Mouse (Mus musculus): Measurements from ENCODE around the gene Mboat2. TPM values are rescaled to one million over a fixed set of nuclear protein-coding genes. Genes with fewer than 3 reads are reported as not detected.

The Mboat2 gene
- polyA plus RNA-seq, 1 experiment from 2014 or later = 32.1 TPM

GRCm38 (mm10) chr12:24929043-24929442 lies 98.4 kb downstream of the Mboat2 start:
- 0 out of 2 replicates have a peak, but pooled peaks cover 7% of the 10 kb centered on the region for H3K4me1 ChIP-seq (ENCODE audit: insufficient read depth, low read depth, low read length)
- DNase-seq (ENCODE audit: low spot score) (no peak), ATAC-seq (no peak)
- H3K36me3 ChIP-seq (ENCODE audit: insufficient read depth, low read length) = no peaks in the 10 kb centered on the region
- no peak overlapping the region for H3K4me3 ChIP-seq (ENCODE audit: low read depth, low read length)
- no peak overlapping the region for H3K4me2 ChIP-seq (replicated peaks; ENCODE audit: low read depth, low read length)
- H3K27me3 ChIP-seq (replicated peaks; ENCODE audit: insufficient read depth, low read length) = no peaks in the 10 kb centered on the region
- no peak overlapping the region for H3K27ac ChIP-seq (ENCODE audit: low read length)
- no peak for TF ChIP-seq CTCF (IDR thresholded peaks at IDR 0.05)
- no peak for TF ChIP-seq EP300 (IDR thresholded peaks at IDR 0.05)
- 59% methylated on average over 7 of the region's 7 CpGs for WGBS
- no peaks in the 10 kb centered on the region for H3K9me3 ChIP-seq (ENCODE audit: low read length)
- H3K9ac ChIP-seq (replicated peaks; ENCODE audit: low read depth) = no peak overlapping the region

GRCm38 (mm10) chr12:24930760-24931159 lies 100.1 kb downstream of the Mboat2 start:
- Histone ChIP-seq H3K4me3 (ENCODE audit: low read depth, low read length) (no peak overlapping the region), H3K4me2 (replicated peaks; ENCODE audit: low read depth, low read length) (no peak overlapping the region), H3K9ac (replicated peaks; ENCODE audit: low read depth) (no peak overlapping the region), H3K4me1 (ENCODE audit: insufficient read depth, low read depth, low read length) (0 out of 2 replicates have a peak, but pooled peaks cover 7% of the 10 kb centered on the region), H3K27me3 (replicated peaks; ENCODE audit: insufficient read depth, low read length) (no peaks in the 10 kb centered on the region), H3K27ac (ENCODE audit: low read length) (no peak overlapping the region), H3K36me3 (ENCODE audit: insufficient read depth, low read length) (no peaks in the 10 kb centered on the region), H3K9me3 (ENCODE audit: low read length) (no peaks in the 10 kb centered on the region)
- no peak for DNase-seq (ENCODE audit: low spot score)
- no peak for ATAC-seq
- no peak for TF ChIP-seq CTCF (IDR thresholded peaks at IDR 0.05)
- no peak for TF ChIP-seq EP300 (IDR thresholded peaks at IDR 0.05)
- 54% methylated on average over 3 of the region's 3 CpGs for whole genome bisulfite sequencing

- Histone ChIP-seq H3K4me2 (replicated peaks; ENCODE audit: low read depth, low read length) (no peak overlapping the region), H3K4me3 (ENCODE audit: low read depth, low read length) (no peak overlapping the region), H3K27me3 (replicated peaks; ENCODE audit: insufficient read depth, low read length) (no peaks in the 10 kb centered on the region), H3K4me1 (ENCODE audit: insufficient read depth, low read depth, low read length) (0 out of 2 replicates have a peak, but pooled peaks cover 7% of the 10 kb centered on the region), H3K9ac (replicated peaks; ENCODE audit: low read depth) (no peak overlapping the region), H3K9me3 (ENCODE audit: low read length) (no peaks in the 10 kb centered on the region), H3K27ac (ENCODE audit: low read length) (no peak overlapping the region), H3K36me3 (ENCODE audit: insufficient read depth, low read length) (no peaks in the 10 kb centered on the region; the same call in 1 of the 2 replicates)
- ATAC-seq (no peak), DNase-seq (ENCODE audit: low spot score) (no peak)
- TF ChIP-seq EP300 (IDR thresholded peaks at IDR 0.05) (no peak), CTCF (IDR thresholded peaks at IDR 0.05) (no peak)
- 61% methylated on average over 6 of the region's 6 CpGs for WGBS
Measured at GRCm38 (mm10) chr12:24932120-24932519, 101.4 kb downstream of the Mboat2 start.

- no peak overlapping the region for H3K4me3 ChIP-seq (ENCODE audit: low read depth, low read length)
- 84% methylated on average over 1 of the region's 1 CpGs for whole genome bisulfite sequencing
- no peak overlapping the region for H3K9ac ChIP-seq (replicated peaks; ENCODE audit: low read depth)
- DNase-seq (ENCODE audit: low spot score) (no peak), ATAC-seq (no peak)
- no peaks in the 10 kb centered on the region for H3K9me3 ChIP-seq (ENCODE audit: low read length)
- no peaks in the 10 kb centered on the region for H3K27me3 ChIP-seq (replicated peaks; ENCODE audit: insufficient read depth, low read length)
- no peaks in the 10 kb centered on the region; the same call in 1 of the 2 replicates for H3K36me3 ChIP-seq (ENCODE audit: insufficient read depth, low read length)
- TF ChIP-seq CTCF (IDR thresholded peaks at IDR 0.05) (no peak), EP300 (IDR thresholded peaks at IDR 0.05) (no peak)
- 0 out of 2 replicates have a peak, but pooled peaks cover 5% of the 10 kb centered on the region for H3K4me1 ChIP-seq (ENCODE audit: insufficient read depth, low read depth, low read length)
- no peak overlapping the region for H3K27ac ChIP-seq (ENCODE audit: low read length)
- no peak overlapping the region for H3K4me2 ChIP-seq (replicated peaks; ENCODE audit: low read depth, low read length)
Measured at GRCm38 (mm10) chr12:24933206-24933775, 102.6 kb downstream of the Mboat2 start.

- Histone ChIP-seq H3K36me3 (ENCODE audit: insufficient read depth, low read length) (no peaks in the 10 kb centered on the region; the same call in 1 of the 2 replicates), H3K4me1 (ENCODE audit: insufficient read depth, low read depth, low read length) (no peaks in the 10 kb centered on the region), H3K4me3 (ENCODE audit: low read depth, low read length) (no peak overlapping the region), H3K4me2 (replicated peaks; ENCODE audit: low read depth, low read length) (no peak overlapping the region), H3K27ac (ENCODE audit: low read length) (no peak overlapping the region), H3K27me3 (replicated peaks; ENCODE audit: insufficient read depth, low read length) (no peaks in the 10 kb centered on the region), H3K9me3 (ENCODE audit: low read length) (no peaks in the 10 kb centered on the region), H3K9ac (replicated peaks; ENCODE audit: low read depth) (no peak overlapping the region)
- TF ChIP-seq CTCF (IDR thresholded peaks at IDR 0.05) (no peak), EP300 (IDR thresholded peaks at IDR 0.05) (no peak)
- 75% methylated on average over 3 of the region's 3 CpGs for WGBS
- DNase-seq (ENCODE audit: low spot score) = no peak
- ATAC-seq = no peak
Measured at GRCm38 (mm10) chr12:24933996-24934395, 103.3 kb downstream of the Mboat2 start.

- Histone ChIP-seq H3K9me3 (ENCODE audit: low read length) (no peaks in the 10 kb centered on the region), H3K27ac (ENCODE audit: low read length) (no peak overlapping the region), H3K9ac (replicated peaks; ENCODE audit: low read depth) (no peak overlapping the region), H3K27me3 (replicated peaks; ENCODE audit: insufficient read depth, low read length) (no peaks in the 10 kb centered on the region), H3K4me3 (ENCODE audit: low read depth, low read length) (no peak overlapping the region), H3K4me1 (ENCODE audit: insufficient read depth, low read depth, low read length) (no peaks in the 10 kb centered on the region), H3K36me3 (ENCODE audit: insufficient read depth, low read length) (no peaks in the 10 kb centered on the region; the same call in 1 of the 2 replicates), H3K4me2 (replicated peaks; ENCODE audit: low read depth, low read length) (no peak overlapping the region)
- WGBS = 63% methylated on average over 1 of the region's 1 CpGs
- DNase-seq (ENCODE audit: low spot score) = no peak
- TF ChIP-seq CTCF (IDR thresholded peaks at IDR 0.05) (no peak), EP300 (IDR thresholded peaks at IDR 0.05) (no peak)
- no peak for ATAC-seq
Measured at GRCm38 (mm10) chr12:24936281-24936680, 105.6 kb downstream of the Mboat2 start.

Measured in lung, postnatal 0 days (tissue).